Mouse (Mus musculus): ENCODE data around the gene Mterf2.

DNA sequence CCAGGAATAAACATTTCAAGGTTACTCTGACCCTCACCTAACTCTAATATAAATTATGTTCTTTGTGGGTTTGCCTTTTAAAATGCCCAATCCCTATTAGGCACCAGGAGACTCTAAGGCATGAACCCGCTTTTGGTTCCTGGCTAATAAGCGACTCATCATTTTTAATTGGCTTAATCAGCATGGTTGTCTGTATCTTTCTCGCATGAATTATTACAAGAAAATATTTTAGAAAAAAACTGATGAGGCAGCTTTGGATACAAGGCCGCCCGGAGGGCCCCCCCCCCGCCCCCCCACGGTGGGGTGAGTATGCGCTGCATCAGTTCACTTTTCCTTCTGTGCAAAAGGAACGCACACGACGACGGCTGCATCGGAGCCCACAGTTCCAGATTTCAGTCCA lies 37.0 kb upstream of the Mterf2 start:
- no peak for TF ChIP-seq GATA1 (IDR thresholded peaks at IDR 0.05; ENCODE audit: borderline replicate concordance, low read length)
- no peak for TF ChIP-seq FLI1 (IDR thresholded peaks at IDR 0.05; ENCODE audit: low read length)
